Mouse (Mus musculus) inflammation-experienced regulatory T-cells, adult 16 weeks (primary cell): ENCODE measurements around the gene Clic5. TPM values are rescaled to one million over a fixed set of nuclear protein-coding genes. Genes with fewer than 3 reads are reported as not detected.

Experiments used
- polyA plus RNA-seq: library from polyadenylated mRNA; unstranded; fragments of 100-300 nt; shearing (Covaris generic); gene quantifications from one replicate; pipeline ENCODE4 v1.2.1, GENCODE M21; 2017

The Clic5 gene
- polyA plus RNA-seq: 0.10 TPM

GRCm38 (mm10) chr17:44188042-44188768 is at the start of gene Clic5:
Clic5 (plus strand) TSS chr17:44188584.

Other genes starting within 250 kb of the Clic5 start
- gene Enpp5, start 109.8 kb upstream of the Clic5 start, polyA plus RNA-seq: 22.5 TPM
- 13.6 TPM for gene Enpp4, start 82.8 kb upstream of the Clic5 start, polyA plus RNA-seq